12 mouse cellular contexts compared by ENCODE assay signal in the genomic region with DNA sequence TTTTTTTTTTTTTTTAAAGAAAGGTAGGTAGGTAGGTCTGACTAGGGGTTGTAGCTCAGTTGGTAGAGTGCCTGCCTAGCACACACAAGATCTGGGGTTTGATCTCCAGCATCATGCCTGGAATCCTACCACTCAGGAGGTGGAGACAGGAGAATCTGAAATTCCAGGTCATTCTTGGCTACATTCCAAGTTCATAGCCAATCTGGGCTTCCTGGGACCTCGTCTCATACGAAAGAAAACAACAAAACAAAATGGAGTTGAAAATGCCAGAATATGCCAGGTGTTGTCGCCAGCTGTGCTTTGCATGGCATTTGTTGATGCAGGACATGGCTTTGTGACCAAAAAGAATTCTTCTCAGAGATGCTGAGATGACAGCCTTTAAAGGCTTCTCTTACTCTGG. TPM values are rescaled to one million over a fixed set of nuclear protein-coding genes. Genes with fewer than 3 reads are reported as not detected.
DNase-seq lines count a peak whose midpoint lies in the region; ATAC-seq and TF ChIP-seq lines count a peak whose summit lies in the region.
"Had no signal": no experiment of that assay in that cellular context is flagged by ENCODE, and none has a peak within 500 bp of the region (broad histone marks: within the 10 kb centered on the region; RNA-seq: fewer than 3 reads in every experiment).

No protein-coding gene starts in this region.

- 67% methylated on average over 3 of the region's 3 CpGs for WGBS in intestine, embryonic 14.5 days
- WGBS in intestine, embryonic 15.5 days = 64% methylated on average over 3 of the region's 3 CpGs
- WGBS in midbrain, embryonic 10.5 days = 82% methylated on average over 3 of the region's 3 CpGs
- WGBS in midbrain, embryonic 11.5 days = 73% methylated on average over 3 of the region's 3 CpGs
- 44% methylated on average over 3 of the region's 3 CpGs for WGBS in olfactory bulb, adult 2 months

- H3K27me3 ChIP-seq in intestine, embryonic 14.5 days (replicated peaks; ENCODE audit: control insufficient read depth, insufficient read depth, low read length) = no peaks in the 10 kb centered on the region
- H3K27me3 ChIP-seq in intestine, embryonic 15.5 days (replicated peaks) = no peaks in the 10 kb centered on the region
- peaks cover 11% of the 10 kb centered on the region; the same call in 1 of the 2 replicates for H3K27me3 ChIP-seq in midbrain, embryonic 10.5 days (ENCODE audit: low read depth, poor library complexity, severe bottlenecking)
- no peaks in the 10 kb centered on the region for H3K27me3 ChIP-seq in midbrain, embryonic 11.5 days (ENCODE audit: control insufficient read depth, insufficient read depth, low read length)
- H3K27me3 ChIP-seq: embryonic facial prominence, embryonic 13.5 days; hindbrain, embryonic 15.5 days had no signal

- no peak for ATAC-seq in intestine, embryonic 14.5 days (replicated peaks; ENCODE audit: low FRiP score, low TSS enrichment, low read depth)
- no peak for ATAC-seq in intestine, embryonic 15.5 days
- no peak for ATAC-seq in midbrain, embryonic 11.5 days (ENCODE audit: low FRiP score)

- no peak for TF ChIP-seq POLR2A in olfactory bulb, adult 2 months (IDR thresholded peaks at IDR 0.05; ENCODE audit: insufficient read depth, low read depth, low read length)

- no peak for TF ChIP-seq CTCF in olfactory bulb, adult 2 months (IDR thresholded peaks at IDR 0.05; ENCODE audit: insufficient read depth, low read depth, low read length)

- H3K9me3 ChIP-seq in intestine, embryonic 14.5 days (ENCODE audit: control insufficient read depth, low read length) = no peaks in the 10 kb centered on the region
- H3K9me3 ChIP-seq in intestine, embryonic 15.5 days = no peaks in the 10 kb centered on the region
- no peaks in the 10 kb centered on the region for H3K9me3 ChIP-seq in midbrain, embryonic 10.5 days (replicated peaks)
- no peaks in the 10 kb centered on the region for H3K9me3 ChIP-seq in midbrain, embryonic 11.5 days (ENCODE audit: control insufficient read depth, low read length)
- H3K9me3 ChIP-seq: embryonic facial prominence, embryonic 13.5 days; heart, embryonic 13.5 days; hindbrain, embryonic 15.5 days had no signal

- peak; percentile 44 to 76 for DNase-seq in cerebellum, postnatal 10 days
- no peak for DNase-seq in cerebellum, postnatal 36 days
- DNase-seq in intestine, embryonic 14.5 days (ENCODE audit: low spot score) = no peak
- DNase-seq in midbrain, embryonic 10.5 days (ENCODE audit: low spot score) = no peak
- no peak for DNase-seq in midbrain, embryonic 11.5 days (ENCODE audit: low spot score, missing footprints)
- DNase-seq in adrenal gland, adult (ENCODE audit: inconsistent age in 2 of 2, low spot score in 1 of 2) = no peak

- no peaks in the 10 kb centered on the region for H3K36me3 ChIP-seq in intestine, embryonic 14.5 days (ENCODE audit: control insufficient read depth, insufficient read depth, low read length)
- no peaks in the 10 kb centered on the region for H3K36me3 ChIP-seq in intestine, embryonic 15.5 days
- no peaks in the 10 kb centered on the region for H3K36me3 ChIP-seq in midbrain, embryonic 10.5 days
- H3K36me3 ChIP-seq in midbrain, embryonic 11.5 days (ENCODE audit: control insufficient read depth, insufficient read depth, low read length) = no peaks in the 10 kb centered on the region; the same call in 1 of the 2 replicates
- H3K36me3 ChIP-seq: embryonic facial prominence, embryonic 13.5 days; heart, embryonic 13.5 days; hindbrain, embryonic 15.5 days had no signal

- no peak overlapping the region for H3K9ac ChIP-seq in intestine, embryonic 14.5 days (ENCODE audit: low read length)
- H3K9ac ChIP-seq in intestine, embryonic 15.5 days = no peak overlapping the region
- H3K9ac ChIP-seq in midbrain, embryonic 11.5 days (ENCODE audit: low read length) = no peak overlapping the region
- H3K9ac ChIP-seq: heart, embryonic 13.5 days; hindbrain, embryonic 15.5 days had no signal

- no peak overlapping the region for H3K4me3 ChIP-seq in intestine, embryonic 14.5 days (ENCODE audit: low read depth, low read length)
- no peak overlapping the region for H3K4me3 ChIP-seq in intestine, embryonic 15.5 days (replicated peaks)
- H3K4me3 ChIP-seq in midbrain, embryonic 10.5 days = no peak overlapping the region
- H3K4me3 ChIP-seq in midbrain, embryonic 11.5 days (ENCODE audit: low read depth, low read length) = no peak overlapping the region
- H3K4me3 ChIP-seq in olfactory bulb, adult 2 months (ENCODE audit: insufficient read depth, low read depth, low read length) = no peak overlapping the region
- H3K4me3 ChIP-seq: hindbrain, embryonic 15.5 days had no signal

- H3K4me2 ChIP-seq in intestine, embryonic 14.5 days (ENCODE audit: low read length) = peak overlapping the region; percentile 29
- H3K4me2 ChIP-seq in intestine, embryonic 15.5 days (replicated peaks) = no peak overlapping the region
- H3K4me2 ChIP-seq in midbrain, embryonic 11.5 days = no peak overlapping the region

- no peak overlapping the region for H3K27ac ChIP-seq in intestine, embryonic 14.5 days (ENCODE audit: low read depth)
- no peak overlapping the region for H3K27ac ChIP-seq in intestine, embryonic 15.5 days
- H3K27ac ChIP-seq in midbrain, embryonic 10.5 days (replicated peaks) = 0 out of 2 replicates have a peak overlapping the region, but pooled peaks have one; percentile 47
- no peak overlapping the region for H3K27ac ChIP-seq in midbrain, embryonic 11.5 days (ENCODE audit: low read depth, low read length)
- H3K27ac ChIP-seq in olfactory bulb, adult 2 months (ENCODE audit: insufficient read depth, low read depth, low read length) = 0 out of 2 replicates have a peak overlapping the region, but pooled peaks have one; percentile 22
- H3K27ac ChIP-seq: embryonic facial prominence, embryonic 13.5 days; heart, embryonic 13.5 days; hindbrain, embryonic 15.5 days; kidney, postnatal 0 days had no signal

- H3K4me1 ChIP-seq in intestine, embryonic 14.5 days (replicated peaks; ENCODE audit: control insufficient read depth, insufficient read depth, low read length) = no peaks in the 10 kb centered on the region; the same call in 1 of the 2 replicates
- 0 out of 2 replicates have a peak, but pooled peaks cover 5% of the 10 kb centered on the region for H3K4me1 ChIP-seq in intestine, embryonic 15.5 days (replicated peaks)
- peaks cover 20% of the 10 kb centered on the region for H3K4me1 ChIP-seq in midbrain, embryonic 10.5 days
- H3K4me1 ChIP-seq in midbrain, embryonic 11.5 days (ENCODE audit: control insufficient read depth, insufficient read depth, low read length) = peaks cover 9% of the 10 kb centered on the region; the same call in 1 of the 2 replicates
- peaks cover 8% of the 10 kb centered on the region for H3K4me1 ChIP-seq in olfactory bulb, adult 2 months (ENCODE audit: control insufficient read depth, insufficient read depth, low read length)

RNA-seq across cellular contexts. Expression of a gene that starts 4.4 kb away (rescaled TPM):
- 324 and 325 TPM in 2 replicates for polyA plus RNA-seq in intestine, embryonic 14.5 days (2014; fragmentation: Nextera tagmentation; extraction: Ambion mirVana)
- polyA plus RNA-seq in intestine, embryonic 15.5 days (2015; fragmentation: Nextera tagmentation; extraction: Ambion mirVana) = 314 and 350 TPM in 2 replicates
- 285 and 291 TPM in 2 replicates for polyA plus RNA-seq in midbrain, embryonic 10.5 days (2016; fragmentation: Nextera tagmentation; extraction: Ambion mirVana)
- polyA plus RNA-seq in midbrain, embryonic 11.5 days (2014; fragmentation: Nextera tagmentation; extraction: Ambion mirVana) = 242 and 255 TPM in 2 replicates
- polyA plus RNA-seq in olfactory bulb, adult 2 months (2012; ENCODE audit: insufficient read depth, insufficient read length, low replicate concordance, missing spikeins) = not detected in 2 replicates

RNA-seq across cellular contexts. Expression of a gene that starts 23.3 kb away (rescaled TPM):
- 4.6 and 4.7 TPM in 2 replicates for polyA plus RNA-seq in intestine, embryonic 14.5 days (2014; fragmentation: Nextera tagmentation; extraction: Ambion mirVana)
- 2.5 and 2.6 TPM in 2 replicates for polyA plus RNA-seq in intestine, embryonic 15.5 days (2015; fragmentation: Nextera tagmentation; extraction: Ambion mirVana)
- 6.4 and 6.5 TPM in 2 replicates for polyA plus RNA-seq in midbrain, embryonic 10.5 days (2016; fragmentation: Nextera tagmentation; extraction: Ambion mirVana)
- 5.0 and 6.1 TPM in 2 replicates for polyA plus RNA-seq in midbrain, embryonic 11.5 days (2014; fragmentation: Nextera tagmentation; extraction: Ambion mirVana)
- polyA plus RNA-seq in olfactory bulb, adult 2 months (2012; ENCODE audit: insufficient read depth, insufficient read length, low replicate concordance, missing spikeins) = not detected in 2 replicates

RNA-seq across cellular contexts. Expression of a gene that starts 37.4 kb away (rescaled TPM):
- polyA plus RNA-seq in intestine, embryonic 14.5 days (2014; fragmentation: Nextera tagmentation; extraction: Ambion mirVana) = 224 and 235 TPM in 2 replicates
- polyA plus RNA-seq in intestine, embryonic 15.5 days (2015; fragmentation: Nextera tagmentation; extraction: Ambion mirVana) = 187 and 189 TPM in 2 replicates
- polyA plus RNA-seq in midbrain, embryonic 10.5 days (2016; fragmentation: Nextera tagmentation; extraction: Ambion mirVana) = 240 and 263 TPM in 2 replicates
- 256 and 259 TPM in 2 replicates for polyA plus RNA-seq in midbrain, embryonic 11.5 days (2014; fragmentation: Nextera tagmentation; extraction: Ambion mirVana)
- polyA plus RNA-seq in olfactory bulb, adult 2 months (2012; ENCODE audit: insufficient read depth, insufficient read length, low replicate concordance, missing spikeins) = not detected in 2 replicates

Comparison
In these comparisons a context has a peak if more than half of its experiments do, and no peak if none do; other contexts are left out.
1. DNase-seq: peak in cerebellum, postnatal 10 days (2 of 2); none in cerebellum, postnatal 36 days (0 of 2), intestine, embryonic 14.5 days (single experiment), midbrain, embryonic 10.5 days (single experiment), midbrain, embryonic 11.5 days (single experiment) and adrenal gland, adult (0 of 2).
2. H3K27ac ChIP-seq: peak in midbrain, embryonic 10.5 days (single experiment) and olfactory bulb, adult 2 months (single experiment); none in intestine, embryonic 14.5 days (single experiment), intestine, embryonic 15.5 days (single experiment) and midbrain, embryonic 11.5 days (single experiment).